Mouse (Mus musculus) brain, embryonic 14.5 days (tissue): ENCODE measurements at regions not wholly inside any gene's neighbourhood (a gene's known extent, or its start where the extent isn't known, plus 50 kb on each side); places are given as distances from the start of the nearest gene placed in this dataset.

Experiments
- CTCF ChIP-seq: fragments of 200-500 bp; IDR thresholded peaks from 2 replicates; pipeline ENCODE4 v1.5.1; 2012; ENCODE audit warnings: inconsistent platforms, mild to moderate bottlenecking, moderate library complexity, borderline replicate concordance; ENCODE audit not compliant: insufficient read depth, insufficient read length; ENCODE audit errors: extremely low read depth
- POLR2A ChIP-seq: fragments of 200-500 bp; IDR thresholded peaks from 2 replicates; pipeline ENCODE4 v1.6.1; 2012; ENCODE audit warnings: mild to moderate bottlenecking, inconsistent platforms, borderline replicate concordance; ENCODE audit not compliant: poor library complexity, insufficient read depth, insufficient read length, severe bottlenecking; ENCODE audit errors: extremely low read depth

GRCm38 (mm10) chr12:109738201-109738600, 138.1 kb upstream of the Rtl1 start:
- TF ChIP-seq CTCF: no peak
- no peak for TF ChIP-seq POLR2A
